Mouse (Mus musculus): Measurements from ENCODE around the gene Nfatc4. TPM values are rescaled to one million over a fixed set of nuclear protein-coding genes. Genes with fewer than 3 reads are reported as not detected.

The Nfatc4 gene
- polyA plus RNA-seq, 1 experiment, result 0.99 TPM

DNA sequence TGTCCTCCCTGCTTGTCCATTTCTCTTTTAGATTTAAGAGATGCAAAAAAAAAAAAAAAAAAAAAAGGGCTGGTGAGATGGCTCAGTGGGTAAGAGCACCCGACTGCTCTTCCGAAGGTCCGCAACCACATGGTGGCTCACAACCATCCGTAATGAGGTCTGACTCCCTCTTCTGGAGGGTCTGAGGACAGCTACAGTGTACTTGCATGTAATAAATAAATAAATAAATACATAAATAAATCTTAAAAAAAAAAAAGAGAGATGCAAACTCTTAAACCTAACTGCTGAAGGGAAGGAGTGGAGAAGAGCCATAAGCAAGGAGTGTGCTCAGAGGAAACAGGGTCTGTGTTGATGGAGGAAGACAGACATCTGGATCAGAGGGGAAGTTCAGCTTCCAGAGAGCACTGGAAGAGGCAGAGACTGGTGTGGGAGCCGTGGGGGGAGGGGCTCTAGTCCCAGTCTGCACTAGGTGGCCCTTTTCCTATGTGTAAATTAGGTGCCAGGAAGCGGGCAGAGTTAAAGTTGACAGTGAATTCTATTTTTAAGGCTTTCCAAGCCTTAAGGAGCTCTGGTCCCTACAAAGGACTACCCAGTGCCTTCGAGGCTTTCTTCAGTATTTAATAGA is 55.5 kb downstream of the Nfatc4 start:
- Histone ChIP-seq H3K27ac (ENCODE audit: insufficient read depth, low read depth, low read length) (no peak overlapping the region), H3K4me3 (ENCODE audit: insufficient read depth, low read length) (no peak overlapping the region), H3K4me1 (ENCODE audit: control insufficient read depth, insufficient read depth, low read length) (no peaks in the 10 kb centered on the region)
- TF ChIP-seq POLR2A (IDR thresholded peaks at IDR 0.05; ENCODE audit: borderline replicate concordance, low read depth, low read length) (no peak), CTCF (IDR thresholded peaks at IDR 0.05; ENCODE audit: low read depth, low read length) (no peak)

DNA sequence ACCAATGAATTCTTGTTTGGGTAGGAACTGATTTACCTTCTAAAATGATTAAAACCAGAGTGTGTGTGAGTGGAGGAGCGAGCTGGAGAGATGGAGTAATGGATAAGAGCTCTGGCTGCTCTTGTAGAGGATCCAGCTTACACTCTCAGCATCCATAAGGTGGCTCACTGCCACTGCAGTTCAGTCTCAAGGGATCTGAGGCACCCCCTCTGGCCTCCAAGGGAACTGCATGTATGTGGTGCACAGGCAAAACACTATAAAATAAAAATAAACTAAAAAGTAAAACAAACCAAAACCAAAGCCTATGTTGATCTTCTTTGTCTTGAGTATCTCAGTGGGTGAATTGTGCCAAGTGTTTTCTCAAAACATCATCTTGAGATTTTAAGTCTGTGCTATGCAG is 56.7 kb downstream of the Nfatc4 start:
- TF ChIP-seq POLR2A (IDR thresholded peaks at IDR 0.05; ENCODE audit: borderline replicate concordance, low read depth, low read length), result no peak
- TF ChIP-seq CTCF (IDR thresholded peaks at IDR 0.05; ENCODE audit: low read depth, low read length), result 0 out of 2 replicates have a peak, but pooled peaks have one; percentile 29
- H3K4me1 ChIP-seq (ENCODE audit: control insufficient read depth, insufficient read depth, low read length), result peaks cover 7% of the 10 kb centered on the region
- no peak overlapping the region for H3K27ac ChIP-seq (ENCODE audit: insufficient read depth, low read depth, low read length)
- no peak overlapping the region for H3K4me3 ChIP-seq (ENCODE audit: insufficient read depth, low read length)

DNA sequence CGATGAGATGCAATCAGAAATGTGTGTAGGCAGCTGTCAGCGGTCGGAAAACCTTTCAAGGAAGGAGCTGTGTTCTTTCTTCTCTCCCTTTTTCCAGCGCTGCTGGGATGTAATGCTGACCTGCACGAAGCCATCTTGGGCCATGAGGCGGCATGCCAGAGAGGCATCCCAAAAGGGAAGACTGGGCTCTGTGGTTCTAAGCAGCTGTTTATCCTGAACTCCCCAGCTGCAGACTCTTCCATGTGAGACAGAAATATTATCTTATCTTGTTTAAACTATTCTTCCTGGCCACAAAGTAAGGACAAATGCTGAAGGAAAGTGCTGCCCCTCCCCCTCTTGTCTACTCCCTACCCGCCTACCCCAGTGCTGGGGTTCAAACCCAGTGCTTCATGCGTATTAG is 58.0 kb downstream of the Nfatc4 start:
- Histone ChIP-seq H3K4me1 (ENCODE audit: control insufficient read depth, insufficient read depth, low read length) (peaks cover 7% of the 10 kb centered on the region), H3K4me3 (ENCODE audit: insufficient read depth, low read length) (no peak overlapping the region), H3K27ac (ENCODE audit: insufficient read depth, low read depth, low read length) (no peak overlapping the region)
- TF ChIP-seq CTCF (IDR thresholded peaks at IDR 0.05; ENCODE audit: low read depth, low read length) (no peak), POLR2A (IDR thresholded peaks at IDR 0.05; ENCODE audit: borderline replicate concordance, low read depth, low read length) (no peak)

DNA sequence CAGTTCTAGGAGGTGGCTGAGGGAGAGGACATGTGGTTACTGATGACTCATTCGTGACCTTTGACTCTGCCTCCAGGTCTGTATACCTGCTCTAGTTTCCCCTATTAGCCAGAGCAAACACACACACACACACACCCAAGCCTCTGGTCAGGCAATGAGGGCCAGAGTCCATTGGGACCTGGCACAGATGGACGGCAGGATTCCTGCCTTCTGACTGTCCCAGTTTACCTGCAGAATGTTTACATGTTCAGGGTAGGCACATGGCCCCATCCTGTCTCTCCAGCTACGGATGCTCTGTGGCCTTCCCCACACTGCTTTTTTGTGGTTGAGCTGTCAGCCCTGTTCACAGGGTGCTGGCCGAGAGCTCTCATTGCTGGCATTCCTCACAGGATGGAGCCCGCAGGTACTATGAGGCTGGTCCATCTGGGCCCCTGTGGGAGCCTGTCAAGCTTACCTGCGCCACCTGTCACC is 59.3 kb downstream of the Nfatc4 start:
- no peak overlapping the region for H3K4me3 ChIP-seq (ENCODE audit: insufficient read depth, low read length)
- H3K4me1 ChIP-seq (ENCODE audit: control insufficient read depth, insufficient read depth, low read length), result peaks cover 16% of the 10 kb centered on the region
- no peak for TF ChIP-seq POLR2A (IDR thresholded peaks at IDR 0.05; ENCODE audit: borderline replicate concordance, low read depth, low read length)
- TF ChIP-seq CTCF (IDR thresholded peaks at IDR 0.05; ENCODE audit: low read depth, low read length), result no peak
- H3K27ac ChIP-seq (ENCODE audit: insufficient read depth, low read depth, low read length), result no peak overlapping the region

DNA sequence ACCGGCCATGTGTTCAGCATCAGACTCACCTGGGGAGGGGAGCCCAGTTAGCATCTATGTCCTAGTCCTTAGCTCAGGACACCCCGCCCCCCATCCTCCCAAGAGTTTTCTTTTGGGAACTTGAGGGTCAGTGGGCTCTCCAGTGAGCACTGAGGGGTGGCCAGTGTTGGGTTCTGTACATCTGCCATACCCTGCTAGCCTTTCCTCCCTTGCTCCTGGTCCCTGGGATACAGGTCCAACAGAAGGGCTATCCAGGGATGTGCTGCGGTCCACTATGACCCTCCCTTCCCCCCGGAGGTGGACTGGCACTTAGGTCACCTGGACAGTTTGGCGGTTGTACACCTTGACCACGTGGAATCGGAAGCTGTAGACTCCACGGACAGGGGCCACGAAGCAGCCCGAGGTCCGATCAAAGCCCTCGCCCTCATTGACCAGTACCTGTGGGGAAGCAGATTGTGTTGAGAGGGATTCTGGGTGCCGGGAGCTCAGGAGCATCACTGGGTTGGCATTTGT is 60.3 kb downstream of the Nfatc4 start:
- Histone ChIP-seq H3K27ac (ENCODE audit: insufficient read depth, low read depth, low read length) (no peak overlapping the region), H3K4me1 (ENCODE audit: control insufficient read depth, insufficient read depth, low read length) (peaks cover 19% of the 10 kb centered on the region), H3K4me3 (ENCODE audit: insufficient read depth, low read length) (no peak overlapping the region)
- no peak for TF ChIP-seq POLR2A (IDR thresholded peaks at IDR 0.05; ENCODE audit: borderline replicate concordance, low read depth, low read length)
- TF ChIP-seq CTCF (IDR thresholded peaks at IDR 0.05; ENCODE audit: low read depth, low read length), result no peak

Other genes starting within 250 kb of the Nfatc4 start
- gene Fitm1, start 247.5 kb upstream of the Nfatc4 start, polyA plus RNA-seq (2012; ENCODE audit: insufficient read depth, insufficient read length, missing spikeins), result not detected in 2 replicates
- gene Psme1, start 245.0 kb upstream of the Nfatc4 start, polyA plus RNA-seq (2012; ENCODE audit: insufficient read depth, insufficient read length, missing spikeins), result 382 and 397 TPM in 2 replicates
- 19.3 and 21.9 TPM in 2 replicates for gene Emc9, start 237.8 kb upstream of the Nfatc4 start, polyA plus RNA-seq (2012; ENCODE audit: insufficient read depth, insufficient read length, missing spikeins)
- 219 and 291 TPM in 2 replicates for gene Psme2, start 232.0 kb upstream of the Nfatc4 start, polyA plus RNA-seq (2012; ENCODE audit: insufficient read depth, insufficient read length, missing spikeins)
- 38.5 and 45.6 TPM in 2 replicates for gene Rnf31, start 231.4 kb upstream of the Nfatc4 start, polyA plus RNA-seq (2012; ENCODE audit: insufficient read depth, insufficient read length, missing spikeins)
- gene Irf9, start 219.6 kb upstream of the Nfatc4 start, polyA plus RNA-seq (2012; ENCODE audit: insufficient read depth, insufficient read length, missing spikeins), result 74.7 and 77.7 TPM in 2 replicates
- 0.25 TPM in 1 of 2 replicates, not detected in the other for gene Rec8, start 205.1 kb upstream of the Nfatc4 start, polyA plus RNA-seq (2012; ENCODE audit: insufficient read depth, insufficient read length, missing spikeins)
- 31.4 and 33.3 TPM in 2 replicates for gene Ipo4, start 187.2 kb upstream of the Nfatc4 start, polyA plus RNA-seq (2012; ENCODE audit: insufficient read depth, insufficient read length, missing spikeins)
- gene Gm49378, start 185.2 kb upstream of the Nfatc4 start, polyA plus RNA-seq (2012; ENCODE audit: insufficient read depth, insufficient read length, missing spikeins), result 0.59 and 3.0 TPM in 2 replicates
- 61.9 and 64.9 TPM in 2 replicates for gene Tm9sf1, start 179.3 kb upstream of the Nfatc4 start, polyA plus RNA-seq (2012; ENCODE audit: insufficient read depth, insufficient read length, missing spikeins)
- 1.6 and 1.7 TPM in 2 replicates for gene Tssk4, start 173.0 kb upstream of the Nfatc4 start, polyA plus RNA-seq (2012; ENCODE audit: insufficient read depth, insufficient read length, missing spikeins)
- gene Mdp1, start 162.6 kb upstream of the Nfatc4 start, polyA plus RNA-seq (2012; ENCODE audit: insufficient read depth, insufficient read length, missing spikeins), result 35.9 and 36.3 TPM in 2 replicates
- 38.8 and 41.2 TPM in 2 replicates for gene Gmpr2, start 151.2 kb upstream of the Nfatc4 start, polyA plus RNA-seq (2012; ENCODE audit: insufficient read depth, insufficient read length, missing spikeins)
- gene Nedd8, start 151.0 kb upstream of the Nfatc4 start, polyA plus RNA-seq (2012; ENCODE audit: insufficient read depth, insufficient read length, missing spikeins), result 318 and 335 TPM in 2 replicates
- gene Tinf2, start 141.3 kb upstream of the Nfatc4 start, polyA plus RNA-seq (2012; ENCODE audit: insufficient read depth, insufficient read length, missing spikeins), result 18.0 and 19.5 TPM in 2 replicates
- 0.59 and 1.1 TPM in 2 replicates for gene Tgm1, start 109.2 kb upstream of the Nfatc4 start, polyA plus RNA-seq (2012; ENCODE audit: insufficient read depth, insufficient read length, missing spikeins)
- gene Rabggta, start 100.9 kb upstream of the Nfatc4 start, polyA plus RNA-seq (2012; ENCODE audit: insufficient read depth, insufficient read length, missing spikeins), result 28.2 and 29.4 TPM in 2 replicates
- gene Dhrs1, start 77.5 kb upstream of the Nfatc4 start, polyA plus RNA-seq (2012; ENCODE audit: insufficient read depth, insufficient read length, missing spikeins), result 117 and 120 TPM in 2 replicates
- gene Nop9, start 77.5 kb upstream of the Nfatc4 start, polyA plus RNA-seq (2012; ENCODE audit: insufficient read depth, insufficient read length, missing spikeins), result 17.1 and 22.1 TPM in 2 replicates
- gene Cideb, start 64.7 kb upstream of the Nfatc4 start, polyA plus RNA-seq (2012; ENCODE audit: insufficient read depth, insufficient read length, missing spikeins), result 0.67 TPM in 1 of 2 replicates, not detected in the other
- gene Ltb4r2, start 61.7 kb upstream of the Nfatc4 start, polyA plus RNA-seq (2012; ENCODE audit: insufficient read depth, insufficient read length, missing spikeins), result 0.15 and 0.25 TPM in 2 replicates
- 1.5 and 1.7 TPM in 2 replicates for gene Ltb4r1, start 57.2 kb upstream of the Nfatc4 start, polyA plus RNA-seq (2012; ENCODE audit: insufficient read depth, insufficient read length, missing spikeins)
- gene Adcy4, start 39.0 kb upstream of the Nfatc4 start, polyA plus RNA-seq (2012; ENCODE audit: insufficient read depth, insufficient read length, missing spikeins), result not detected in 2 replicates
- gene Ripk3, start 34.3 kb upstream of the Nfatc4 start, polyA plus RNA-seq (2012; ENCODE audit: insufficient read depth, insufficient read length, missing spikeins), result 28.4 and 31.8 TPM in 2 replicates
- gene Nynrin, start 30.9 kb downstream of the Nfatc4 start, polyA plus RNA-seq (2012; ENCODE audit: insufficient read depth, insufficient read length, missing spikeins), result 2.3 and 3.2 TPM in 2 replicates
- gene Cbln3, start 61.2 kb downstream of the Nfatc4 start, polyA plus RNA-seq (2012; ENCODE audit: insufficient read depth, insufficient read length, missing spikeins), result 0.16 TPM in 1 of 2 replicates, not detected in the other
- gene Khnyn, start 61.8 kb downstream of the Nfatc4 start, polyA plus RNA-seq (2012; ENCODE audit: insufficient read depth, insufficient read length, missing spikeins), result 26.8 and 28.9 TPM in 2 replicates
- 2.0 and 3.2 TPM in 2 replicates for gene Sdr39u1, start 77.1 kb downstream of the Nfatc4 start, polyA plus RNA-seq (2012; ENCODE audit: insufficient read depth, insufficient read length, missing spikeins)
- gene Cma1, start 121.5 kb downstream of the Nfatc4 start, polyA plus RNA-seq (2012; ENCODE audit: insufficient read depth, insufficient read length, missing spikeins), result not detected in 2 replicates
- gene Cma2, start 127.8 kb downstream of the Nfatc4 start, polyA plus RNA-seq (2012; ENCODE audit: insufficient read depth, insufficient read length, missing spikeins), result not detected in 2 replicates
- gene Mcpt1, start 194.8 kb downstream of the Nfatc4 start, polyA plus RNA-seq (2012; ENCODE audit: insufficient read depth, insufficient read length, missing spikeins), result not detected in 2 replicates
- not detected in 2 replicates for gene Mcpt9, start 207.4 kb downstream of the Nfatc4 start, polyA plus RNA-seq (2012; ENCODE audit: insufficient read depth, insufficient read length, missing spikeins)
- gene Mcpt2, start 218.9 kb downstream of the Nfatc4 start, polyA plus RNA-seq (2012; ENCODE audit: insufficient read depth, insufficient read length, missing spikeins), result not detected in 2 replicates
- not detected in 2 replicates for gene Mcpt4, start 239.2 kb downstream of the Nfatc4 start, polyA plus RNA-seq (2012; ENCODE audit: insufficient read depth, insufficient read length, missing spikeins)

Measured in bone marrow macrophage, adult 2 months (primary cell).